Mouse (Mus musculus): ENCODE data around the gene Tcerg1l.

Gene Tcerg1l

DNA sequence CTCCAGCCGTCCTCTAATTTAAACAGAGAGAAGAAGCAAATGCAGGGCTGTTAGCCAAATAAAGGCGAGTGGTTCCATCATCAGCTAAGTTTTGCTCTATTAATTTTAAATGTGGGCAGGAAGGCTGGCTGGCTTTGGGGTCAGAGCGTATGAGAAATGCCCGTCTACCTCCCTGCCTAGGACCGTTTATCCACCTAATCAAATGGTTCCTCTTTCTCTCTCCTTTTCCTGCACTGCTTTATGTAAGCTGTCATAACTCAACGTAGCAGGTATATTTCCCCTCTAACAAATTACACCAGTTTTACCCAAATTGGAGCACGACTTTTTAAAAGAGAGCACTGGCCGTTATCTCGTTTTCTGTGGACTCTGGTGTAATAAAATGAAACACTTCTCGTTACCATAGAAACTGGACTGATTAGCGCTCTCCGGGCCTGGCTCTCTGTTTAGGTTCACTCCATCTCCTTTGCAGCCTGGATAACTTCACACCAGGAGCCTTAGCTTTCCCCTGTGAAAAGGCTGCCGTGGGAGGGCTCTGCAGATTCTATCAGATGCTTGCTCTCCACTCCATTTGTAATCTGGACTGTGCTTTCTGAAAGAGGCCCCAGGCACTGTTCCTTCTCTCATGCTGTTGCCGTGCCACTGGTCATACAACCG lies 182.2 kb downstream of the Tcerg1l start:
- DNase-seq: no peak

- DNase-seq: no peak
These were observed 182.8 kb downstream of the Tcerg1l start for GRCm38 (mm10) chr7:138214710-138215109.

GRCm38 (mm10) chr7:138209769-138210168 lies 187.8 kb downstream of the Tcerg1l start:
- no peak for DNase-seq

DNA sequence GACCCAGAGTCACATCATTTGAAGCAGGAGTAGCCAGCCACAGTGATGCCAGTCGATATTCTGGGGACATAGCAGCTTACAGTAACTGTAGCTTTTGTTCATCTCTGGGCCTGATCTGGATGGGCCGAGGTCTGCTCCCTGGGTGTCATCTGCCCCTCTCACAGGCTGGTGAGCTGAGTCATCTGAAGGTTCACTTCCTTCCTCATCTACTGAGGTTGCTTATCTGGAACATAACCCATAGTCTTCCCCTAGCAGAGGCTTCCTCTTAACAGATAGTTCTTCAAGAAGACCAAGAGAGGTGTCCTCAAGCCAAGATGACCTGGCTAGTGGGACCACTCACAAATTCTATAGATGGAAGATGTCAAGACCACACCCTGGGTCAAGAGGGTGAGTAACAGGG lies 192.4 kb downstream of the Tcerg1l start:
- DNase-seq: no peak

DNA sequence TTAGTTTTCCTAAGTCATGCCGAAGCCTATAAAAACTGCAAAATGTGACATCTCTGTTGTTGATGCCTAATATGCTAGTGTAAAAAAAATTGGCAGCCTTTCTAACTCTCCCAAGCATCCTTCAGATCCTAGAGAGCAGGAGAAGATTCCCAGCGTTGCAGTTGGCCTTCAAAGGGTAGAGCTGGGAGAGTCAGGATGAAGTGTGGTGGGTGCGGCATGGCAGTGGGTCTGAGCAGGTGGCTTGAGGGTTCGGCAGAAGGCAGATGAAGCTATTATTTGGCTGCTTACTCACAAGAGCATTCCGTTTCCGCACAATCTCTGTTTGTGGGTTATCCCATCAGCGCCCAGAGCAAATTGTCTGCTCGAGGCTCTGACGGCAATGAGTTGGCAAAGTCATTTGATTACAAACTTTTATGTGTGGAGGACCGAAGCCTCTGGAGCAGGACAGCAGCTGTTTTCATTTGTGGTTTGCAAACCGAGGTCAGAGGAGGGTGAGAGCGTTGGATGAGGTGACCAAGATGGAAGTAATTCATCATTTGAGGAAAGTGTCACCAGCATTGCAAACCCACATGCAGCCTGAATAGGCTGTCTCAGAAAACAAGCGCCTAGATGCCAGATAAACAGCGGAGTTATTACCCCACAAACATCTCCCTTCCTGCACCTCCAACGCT lies 195.2 kb downstream of the Tcerg1l start:
- DNase-seq: no peak

GRCm38 (mm10) chr7:138199333-138200058 lies 198.0 kb downstream of the Tcerg1l start:
- DNase-seq: no peak

- no peak for DNase-seq
These were observed 201.4 kb downstream of the Tcerg1l start for GRCm38 (mm10) chr7:138196139-138196538.

- no peak for DNase-seq
These were observed 213.3 kb downstream of the Tcerg1l start for GRCm38 (mm10) chr7:138184197-138184596.

- DNase-seq: no peak
These were observed 215.3 kb downstream of the Tcerg1l start for GRCm38 (mm10) chr7:138182216-138182615.

- no peak for DNase-seq
These were observed 218.9 kb downstream of the Tcerg1l start for GRCm38 (mm10) chr7:138178617-138179016.

- no peak for DNase-seq
These were observed 221.5 kb downstream of the Tcerg1l start for GRCm38 (mm10) chr7:138176026-138176425.

- no peak for DNase-seq
These were observed 227.1 kb downstream of the Tcerg1l start for GRCm38 (mm10) chr7:138170389-138170788.
